Mouse (Mus musculus): ENCODE data around the gene Lct.
A peak's percentile ranks its signal among the peaks of the same experiment; 100 is the strongest.
"Not testable (repeated sequence)": the region's sequence is repeated elsewhere in the genome, so short reads cannot be mapped to it uniquely, and the experiment has no call there.

The Lct gene

GRCm38 (mm10) chr1:128328218-128328617 is at the start of gene Lct:
Gene Lct, minus strand, starts transcription at chr1:128328318.
- DNase-seq, result no peak

GRCm38 (mm10) chr1:128376841-128377240 is 48.7 kb upstream of the Lct start:
- DNase-seq, result peak; percentile 68

DNA sequence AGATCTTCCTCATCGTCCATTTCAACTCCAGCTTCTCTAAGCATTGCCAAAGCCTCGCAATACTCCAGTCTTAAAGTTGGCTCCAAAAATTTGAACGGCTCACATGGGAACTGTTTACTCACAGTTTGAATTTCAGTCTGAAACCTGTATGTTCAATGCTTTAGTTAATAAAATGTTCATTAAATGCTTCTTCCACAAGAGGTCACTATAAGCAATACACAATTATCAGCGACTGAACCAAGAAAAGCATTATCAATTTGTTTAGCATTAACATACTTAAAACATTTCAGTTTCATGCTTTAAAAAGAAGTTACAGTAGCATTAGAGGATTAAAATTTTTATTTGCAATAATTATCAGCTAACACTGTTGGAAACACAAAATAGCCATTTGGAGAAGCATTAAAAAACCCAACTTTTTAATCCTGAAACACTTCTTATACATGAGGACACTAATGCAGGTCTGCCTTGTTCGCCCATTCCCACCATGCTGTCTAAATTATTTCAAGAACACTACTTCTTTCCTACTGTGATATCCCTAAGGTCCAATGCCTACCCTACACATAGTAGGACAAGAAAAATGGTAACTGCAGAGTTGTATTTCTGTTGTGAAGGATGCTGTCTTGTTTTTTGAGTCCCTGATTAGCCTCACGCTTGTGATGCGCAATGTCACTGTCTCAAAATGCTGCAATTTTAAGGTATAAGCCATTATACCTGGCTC is 44.2 kb upstream of the Lct start:
- peak; percentile 45 for DNase-seq

- DNase-seq, result peak; percentile 78
Measured at GRCm38 (mm10) chr1:128368732-128369441, 40.8 kb upstream of the Lct start.

GRCm38 (mm10) chr1:128360601-128361000 is 32.5 kb upstream of the Lct start:
- DNase-seq, result peak; percentile 74

- DNase-seq, result peak; percentile 100
Measured at GRCm38 (mm10) chr1:128359554-128360376, 31.6 kb upstream of the Lct start, which contains the start of gene Mcm6. Gene Mcm6, minus strand, starts transcription at chr1:128359664.

- no peak for DNase-seq
Measured at GRCm38 (mm10) chr1:128358916-128359553, 30.9 kb upstream of the Lct start.

DNA sequence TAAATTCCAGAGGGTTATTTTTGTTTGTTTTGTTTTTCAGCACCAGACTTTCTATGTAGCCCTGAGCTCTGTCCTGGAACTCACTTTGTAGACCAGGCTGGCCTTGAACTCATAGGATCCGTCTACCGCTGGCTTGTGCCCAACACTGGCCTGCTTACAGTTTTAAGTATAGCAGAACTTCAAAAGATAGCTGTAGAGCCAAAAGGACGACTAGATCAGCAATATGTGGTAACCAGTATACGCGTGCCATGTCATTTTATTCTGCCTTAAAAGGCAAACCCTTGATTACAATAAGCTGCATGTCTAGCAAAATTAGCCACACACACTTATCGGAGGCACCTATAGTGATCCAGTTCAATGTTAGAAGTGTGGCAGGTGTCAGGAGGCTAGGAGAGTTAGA is 30.2 kb upstream of the Lct start:
- DNase-seq, result peak; percentile 70

GRCm38 (mm10) chr1:128357452-128357851 is 29.3 kb upstream of the Lct start:
- peak; percentile 85 for DNase-seq

GRCm38 (mm10) chr1:128353092-128353491 is 25.0 kb upstream of the Lct start:
- peak; percentile 19 for DNase-seq

DNA sequence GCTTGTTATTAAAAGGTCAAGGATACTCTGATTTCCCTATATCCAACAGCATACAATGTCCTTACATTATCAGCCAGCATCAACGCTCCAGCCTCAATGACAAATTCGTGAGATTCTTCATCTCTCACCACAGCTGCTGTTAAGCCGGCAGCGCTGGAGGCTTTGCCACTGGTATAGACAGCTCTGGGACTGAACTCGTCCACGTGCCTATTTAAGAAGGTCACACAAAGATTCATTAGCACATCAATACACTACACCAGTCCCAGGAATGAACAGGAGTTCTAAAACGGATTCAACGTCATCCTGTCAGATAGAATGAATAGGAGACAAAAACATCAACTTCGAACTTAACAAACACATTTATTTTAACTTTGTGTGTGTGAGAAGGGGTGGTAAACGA is 16.1 kb upstream of the Lct start:
- peak; percentile 41 for DNase-seq

DNA sequence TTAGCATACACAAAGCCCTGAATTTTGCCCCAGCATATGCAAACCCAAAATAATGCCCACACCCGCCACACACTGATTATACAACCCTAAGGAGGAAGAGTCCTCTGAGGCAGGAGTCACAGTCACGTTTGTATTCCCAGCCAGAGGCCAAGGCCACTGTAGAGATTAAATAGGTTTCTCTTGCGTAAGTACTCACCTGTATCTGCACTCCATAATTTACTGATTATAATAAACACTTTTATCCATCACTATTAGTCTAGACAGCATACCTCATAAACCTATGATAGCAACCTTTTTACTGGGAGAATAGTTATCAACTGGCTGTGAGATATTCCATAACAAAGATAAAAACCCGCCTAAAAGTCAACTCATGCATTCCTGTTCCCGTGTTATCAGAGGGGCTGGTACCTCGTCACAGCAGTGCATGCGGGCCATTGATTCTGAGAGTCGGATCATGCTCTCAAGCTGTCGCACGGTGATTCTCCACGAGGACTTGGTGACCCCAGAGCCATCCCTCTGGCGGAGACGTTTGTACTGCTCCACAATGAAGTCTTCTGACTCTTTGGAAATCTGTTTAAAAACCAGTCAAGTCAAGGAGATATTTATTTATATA is 9.7 kb upstream of the Lct start:
- no peak for DNase-seq

DNA sequence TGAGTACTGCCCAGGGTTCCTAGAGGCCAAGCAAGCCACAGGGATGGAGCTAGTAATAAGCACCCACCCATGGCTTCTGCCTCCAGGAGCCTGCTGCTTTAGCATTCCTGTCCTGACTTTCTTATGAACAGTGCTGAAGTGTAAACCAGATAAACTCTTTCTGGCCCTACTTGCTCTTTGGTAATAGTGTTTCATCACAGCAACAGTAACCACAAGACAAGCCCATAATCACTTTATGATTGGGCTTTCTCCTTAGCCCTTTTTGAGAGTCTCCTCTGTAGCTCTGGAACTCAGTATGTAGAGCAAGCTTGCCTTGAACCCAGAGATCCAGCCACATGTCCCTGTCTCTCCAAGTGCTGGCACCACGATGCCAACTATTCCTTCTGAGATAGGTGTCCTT is 2.2 kb upstream of the Lct start:
- DNase-seq, result no peak

DNA sequence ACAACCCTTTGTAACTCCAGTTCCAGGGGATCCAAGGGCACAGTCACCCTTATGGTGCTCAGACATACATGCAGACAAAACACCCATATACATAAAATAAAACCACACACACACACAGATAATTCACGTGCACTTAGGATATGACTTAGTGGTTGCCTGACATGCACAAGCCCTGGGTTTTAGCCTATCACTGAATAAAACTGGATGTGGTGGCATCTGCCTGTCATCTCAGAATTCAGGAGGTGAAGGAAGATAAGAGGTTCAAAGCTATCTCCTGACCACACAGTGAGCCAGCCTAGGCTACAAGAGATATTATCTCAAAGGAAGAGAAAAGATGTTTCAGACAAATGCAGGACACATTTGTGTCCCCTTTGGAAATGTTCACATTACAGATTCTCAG is 953 bp downstream of the Lct start:
- DNase-seq, result no peak

GRCm38 (mm10) chr1:128324776-128325175 is 3.3 kb downstream of the Lct start:
- no peak for DNase-seq

GRCm38 (mm10) chr1:128323026-128323643 is 5.0 kb downstream of the Lct start:
- no peak for DNase-seq

- not testable (repeated sequence) for DNase-seq
Measured at GRCm38 (mm10) chr1:128319266-128319665, 8.9 kb downstream of the Lct start.

DNA sequence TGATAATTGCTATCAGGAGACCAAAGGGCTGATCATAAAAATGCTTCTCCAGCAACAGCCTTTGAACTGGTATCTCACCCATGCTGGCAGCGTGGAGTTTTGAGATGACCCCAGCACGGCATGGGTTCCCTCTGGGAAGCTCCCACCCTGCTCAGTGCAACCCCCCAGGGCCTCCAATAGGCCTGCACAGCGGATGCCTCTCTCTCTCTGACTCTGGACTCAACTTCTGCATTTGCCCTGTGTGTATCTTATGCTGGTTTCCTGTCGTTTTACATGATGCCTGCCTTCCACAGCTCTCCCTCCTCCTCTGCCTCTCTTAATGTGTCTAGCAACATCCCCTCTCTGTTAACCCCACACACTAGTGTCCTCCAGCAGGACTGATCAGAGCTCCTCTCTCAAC is 13.5 kb downstream of the Lct start:
- no peak for DNase-seq

GRCm38 (mm10) chr1:128309043-128309442 is 19.1 kb downstream of the Lct start:
- no peak for DNase-seq

DNA sequence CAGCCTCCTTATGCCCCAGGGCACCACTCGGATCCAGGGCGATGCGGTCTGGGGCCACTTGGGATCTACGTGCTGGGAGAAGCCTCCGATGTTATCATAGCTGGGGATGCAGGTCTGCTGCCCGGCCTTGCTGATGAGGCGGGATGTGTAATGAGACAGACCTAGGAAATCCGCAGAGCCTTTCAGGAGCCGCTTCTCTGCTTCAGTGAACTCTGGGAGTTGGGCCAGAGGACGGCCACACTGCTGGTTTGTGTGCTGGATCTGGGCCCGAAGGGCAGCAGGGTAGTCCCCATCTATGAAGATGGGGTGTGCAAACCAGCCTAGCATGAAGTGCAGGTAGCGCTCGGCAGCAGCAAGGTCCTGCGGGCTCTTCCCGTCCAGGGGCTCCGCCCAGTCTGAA is 24.2 kb downstream of the Lct start:
- DNase-seq, result no peak

- DNase-seq, result no peak
Measured at GRCm38 (mm10) chr1:128295717-128296528, 32.2 kb downstream of the Lct start.

Measured in heart, adult 11 months (tissue).